Mouse (Mus musculus): ENCODE measurements around the gene Ccdc110.

Gene Ccdc110

DNA sequence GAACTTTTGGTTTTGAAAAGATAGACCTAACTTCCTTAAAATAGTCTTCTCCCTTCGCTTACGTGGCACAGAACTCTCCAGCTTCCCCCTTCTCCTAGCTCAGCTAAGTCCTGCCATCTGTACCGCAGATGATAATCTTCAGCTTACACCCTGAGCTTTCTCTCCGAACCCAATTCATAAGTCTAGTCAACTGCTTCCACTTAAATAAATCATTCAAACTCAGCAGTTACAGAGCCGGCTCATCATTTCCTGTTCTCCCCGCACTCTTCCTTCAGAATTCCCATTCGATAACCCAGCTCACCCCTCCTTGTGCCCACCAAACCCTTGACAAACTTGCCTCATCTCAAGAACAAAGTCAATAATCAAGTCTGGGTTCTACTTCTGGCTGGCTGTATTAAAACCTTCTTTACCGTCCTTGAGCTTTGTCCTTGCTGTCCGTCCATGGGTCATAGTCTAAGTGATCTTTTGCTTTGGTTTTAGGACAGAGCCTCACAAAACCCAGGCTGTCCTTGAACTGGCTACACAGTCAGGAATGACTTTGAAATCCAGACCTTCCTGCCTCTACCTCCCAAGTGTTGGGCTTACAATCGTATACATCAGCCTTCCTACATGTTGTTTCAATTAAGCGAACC lies 41.5 kb downstream of the Ccdc110 start:
- DNase-seq (ENCODE audit: low read depth), result no peak

- DNase-seq (ENCODE audit: low read depth), result no peak
Observed at GRCm38 (mm10) chr8:45986665-45987064, 52.2 kb downstream of the Ccdc110 start.

GRCm38 (mm10) chr8:45988189-45988588 lies 53.8 kb downstream of the Ccdc110 start:
- no peak for DNase-seq (ENCODE audit: low read depth)

DNA sequence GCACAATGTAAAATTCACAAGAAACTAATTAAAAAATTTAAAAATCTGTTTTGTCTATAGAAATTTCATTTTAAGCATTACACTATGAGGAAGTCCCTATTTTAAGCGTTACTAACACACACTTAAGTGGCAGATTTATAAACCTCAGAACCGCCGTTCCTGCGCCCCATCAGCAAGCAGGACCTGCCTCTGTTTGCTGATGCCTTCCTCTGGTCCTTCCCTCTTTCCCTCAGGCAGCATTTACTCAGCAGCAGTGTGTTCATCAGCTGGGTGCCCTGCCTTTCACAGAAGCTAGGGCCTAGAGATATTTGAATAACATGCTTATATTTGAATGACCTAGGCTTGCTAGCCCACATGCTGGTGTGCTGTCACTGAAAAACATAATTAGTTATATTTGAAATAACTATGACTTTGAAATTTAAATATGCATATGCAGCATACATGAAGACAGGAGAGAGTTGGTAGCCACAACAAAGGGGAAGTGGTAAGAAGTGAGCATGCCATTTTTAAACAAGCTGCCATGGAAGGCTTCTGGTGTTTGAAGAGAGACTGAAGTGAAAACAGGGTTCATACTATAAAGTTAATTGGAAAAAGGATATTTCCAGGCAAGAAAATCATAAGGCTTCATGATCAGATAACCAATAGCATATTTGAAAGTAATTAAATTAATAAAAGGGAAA lies 56.4 kb downstream of the Ccdc110 start:
- DNase-seq (ENCODE audit: low read depth), result no peak
